Comparison of ENCODE assay signal across 18 mouse cellular contexts in genomic region chr5:92467102-92467766, GRCm38 (mm10). TPM values are rescaled to one million over a fixed set of nuclear protein-coding genes. Genes with fewer than 3 reads are reported as not detected.
DNase-seq lines count a peak whose midpoint lies in the region; ATAC-seq and TF ChIP-seq lines count a peak whose summit lies in the region.
"Had no signal": no experiment of that assay in that cellular context is flagged by ENCODE, and none has a peak within 500 bp of the region (broad histone marks: within the 10 kb centered on the region; RNA-seq: fewer than 3 reads in every experiment).

No protein-coding gene starts in this region.

- no peaks in the 10 kb centered on the region for H3K27me3 ChIP-seq in heart, postnatal 0 days (ENCODE audit: control insufficient read depth, insufficient read depth, low read length)
- H3K27me3 ChIP-seq: CH12.LX; embryonic facial prominence, embryonic 13.5 days; hindbrain, embryonic 15.5 days; midbrain, embryonic 13.5 days; neural tube, embryonic 13.5 days had no signal

- TF ChIP-seq CTCF in heart, postnatal 0 days (IDR thresholded peaks at IDR 0.05; ENCODE audit: low read depth), result no peak

- H3K9ac ChIP-seq in heart, postnatal 0 days (replicated peaks; ENCODE audit: low read depth, low read length), result no peak overlapping the region
- H3K9ac ChIP-seq: embryonic facial prominence, embryonic 13.5 days; hindbrain, embryonic 15.5 days; midbrain, embryonic 13.5 days; neural tube, embryonic 13.5 days had no signal

- H3K4me3 ChIP-seq in heart, postnatal 0 days (ENCODE audit: low read depth, low read length), result no peak overlapping the region
- H3K4me3 ChIP-seq: embryonic facial prominence, embryonic 13.5 days; hindbrain, embryonic 15.5 days; midbrain, embryonic 13.5 days; neural tube, embryonic 13.5 days had no signal

- intact Hi-C loops in heart, postnatal 14 days (cut with DNase I), result loop anchor here (5.0 kb wide), 1 partner anchor 135 kb away; the partner anchor contains the start of gene Stbd1

- H3K9me3 ChIP-seq in heart, postnatal 0 days (replicated peaks; ENCODE audit: control insufficient read depth, low read length), result no peaks in the 10 kb centered on the region
- H3K9me3 ChIP-seq: embryonic facial prominence, embryonic 13.5 days; hindbrain, embryonic 15.5 days; midbrain, embryonic 13.5 days; neural tube, embryonic 13.5 days had no signal

- 0 out of 2 replicates have a peak, but pooled peaks cover 9% of the 10 kb centered on the region for H3K36me3 ChIP-seq in heart, postnatal 0 days (replicated peaks; ENCODE audit: control insufficient read depth, insufficient read depth, low read length)
- H3K36me3 ChIP-seq: embryonic facial prominence, embryonic 13.5 days; hindbrain, embryonic 15.5 days had no signal

- H3K27ac ChIP-seq in heart, postnatal 0 days (ENCODE audit: low read depth), result peak overlapping the region; percentile 26
- H3K27ac ChIP-seq: embryonic facial prominence, embryonic 13.5 days; hindbrain, embryonic 15.5 days; midbrain, embryonic 13.5 days; neural tube, embryonic 13.5 days had no signal

- DNase-seq in heart, postnatal 0 days (ENCODE audit: low spot score), result no peak
- DNase-seq in heart, postnatal 14 days, result no peak
- DNase-seq in CD4-positive, CD25-positive, alpha-beta regulatory T cell, adult 2 months (ENCODE audit: low read depth, low spot score), result peak; percentile 43
- DNase-seq in adrenal gland, adult 2 months, result no peak
- no peak for DNase-seq in testis, postnatal 14 days (ENCODE audit: low spot score)
- no peak for DNase-seq in adrenal gland, adult 18-20 months (ENCODE audit: low spot score in 2 of 2)
- DNase-seq: adrenal gland, postnatal 36 days; cerebellum, adult 18-20 months; gastrocnemius, postnatal 36 days; right cerebral cortex, postnatal 25 days had no signal

- ATAC-seq in heart, postnatal 0 days (ENCODE audit: insufficient read depth, low read depth), result no peak
- ATAC-seq in inflammation-experienced regulatory T-cells, adult 6 months, result peak; percentile 68
- ATAC-seq in megakaryocyte progenitor cell, adult 5-6 weeks (replicated peaks; ENCODE audit: poor library complexity), result 0 out of 2 replicates have a peak, but pooled peaks have one; percentile 12
- ATAC-seq: forebrain, embryonic 14.5 days; midbrain, embryonic 13.5 days had no signal

- H3K4me1 ChIP-seq in heart, postnatal 0 days (ENCODE audit: control insufficient read depth, insufficient read depth), result peaks cover 25% of the 10 kb centered on the region
- H3K4me1 ChIP-seq: hindbrain, embryonic 15.5 days; midbrain, embryonic 13.5 days; neural tube, embryonic 13.5 days had no signal

- 64% methylated on average over 8 of the region's 8 CpGs for WGBS in heart, postnatal 0 days

- H3K4me2 ChIP-seq in heart, postnatal 0 days (ENCODE audit: low read depth, low read length), result no peak overlapping the region
- H3K4me2 ChIP-seq: embryonic facial prominence, embryonic 13.5 days; hindbrain, embryonic 15.5 days; midbrain, embryonic 13.5 days; neural tube, embryonic 13.5 days had no signal

- no peak for TF ChIP-seq EP300 in heart, postnatal 0 days (IDR thresholded peaks at IDR 0.05; ENCODE audit: low read depth)

RNA-seq across cellular contexts. Expression of gene Nup54, which starts 32.2 kb away (rescaled TPM):
- total RNA-seq in heart, postnatal 0 days (2014; rRNA removed; ENCODE audit: low replicate concordance), result 14.2 and 35.0 TPM in 2 replicates
- polyA plus RNA-seq in heart, postnatal 0 days (2015; fragmentation: Nextera tagmentation; extraction: Ambion mirVana), result 21.1 and 22.0 TPM in 2 replicates
- 10 to 100 TPM; 15.8 to 17.0 TPM for total RNA-seq in heart, postnatal 14 days (2021)
- 10 to 100 TPM; 32.4 to 55.2 (median 40.2) TPM for polyA plus RNA-seq in inflammation-experienced regulatory T-cells, adult 6 months (2017; shearing (Covaris generic))
- 78.1 and 96.0 TPM in 2 replicates for total RNA-seq in megakaryocyte progenitor cell, adult 5-6 weeks (2015)
- 75.8 and 82.2 TPM in 2 replicates for total RNA-seq in megakaryocyte progenitor cell, adult 5-6 weeks (2017)
- 10 to 100 TPM; 27.3 to 29.3 TPM for total RNA-seq in adrenal gland, adult 2 months (2021)
- polyA plus RNA-seq in adrenal gland, adult 2 months (2012; rRNA removed), result 4.5 and 7.0 TPM in 2 replicates
- total RNA-seq in adrenal gland, adult 18-20 months (2021), result 10 to 100 TPM; 28.6 to 33.6 TPM

RNA-seq across cellular contexts. Expression of gene Scarb2, which starts 39.4 kb away (rescaled TPM):
- total RNA-seq in heart, postnatal 0 days (2014; rRNA removed; ENCODE audit: low replicate concordance), result 121 and 148 TPM in 2 replicates
- 26.0 and 28.9 TPM in 2 replicates for polyA plus RNA-seq in heart, postnatal 0 days (2015; fragmentation: Nextera tagmentation; extraction: Ambion mirVana)
- 10 to 100 TPM; 71.5 to 72.9 TPM for total RNA-seq in heart, postnatal 14 days (2021)
- 1 to 10 TPM; 8.3 to 9.2 (median 8.5) TPM for polyA plus RNA-seq in inflammation-experienced regulatory T-cells, adult 6 months (2017; shearing (Covaris generic))
- total RNA-seq in megakaryocyte progenitor cell, adult 5-6 weeks (2015), result 27.0 and 30.0 TPM in 2 replicates
- total RNA-seq in megakaryocyte progenitor cell, adult 5-6 weeks (2017), result 40.4 and 44.8 TPM in 2 replicates
- 10 to 100 TPM; 58.7 to 79.0 TPM for total RNA-seq in adrenal gland, adult 2 months (2021)
- 18.1 and 19.6 TPM in 2 replicates for polyA plus RNA-seq in adrenal gland, adult 2 months (2012; rRNA removed)
- total RNA-seq in adrenal gland, adult 18-20 months (2021), result 10 to 100 TPM; 67.1 to 70.2 TPM
